Mouse (Mus musculus) cortical plate, adult 2 months (tissue): ENCODE results near the gene Crip2.

Experiments
- CTCF ChIP-seq: fragments of 200-500 bp; IDR thresholded peaks from 2 replicates; pipeline ENCODE4 v1.5.1; 2011; ENCODE audit warnings: mild to moderate bottlenecking, control low read depth, low read length; ENCODE audit not compliant: insufficient read depth; ENCODE audit errors: extremely low read depth
- POLR2A ChIP-seq: fragments of 200-500 bp; IDR thresholded peaks from 2 replicates; pipeline ENCODE4 v1.6.1; 2011; ENCODE audit warnings: mild to moderate bottlenecking, low read length, control low read depth; ENCODE audit not compliant: insufficient read depth; ENCODE audit errors: extremely low read depth

GRCm38 (mm10) chr12:113186326-113187010, 46.4 kb downstream of the Crip2 start:
- no peak for TF ChIP-seq CTCF
- TF ChIP-seq POLR2A: no peak
